14 mouse cellular contexts compared by ENCODE assay signal in the genomic region with DNA sequence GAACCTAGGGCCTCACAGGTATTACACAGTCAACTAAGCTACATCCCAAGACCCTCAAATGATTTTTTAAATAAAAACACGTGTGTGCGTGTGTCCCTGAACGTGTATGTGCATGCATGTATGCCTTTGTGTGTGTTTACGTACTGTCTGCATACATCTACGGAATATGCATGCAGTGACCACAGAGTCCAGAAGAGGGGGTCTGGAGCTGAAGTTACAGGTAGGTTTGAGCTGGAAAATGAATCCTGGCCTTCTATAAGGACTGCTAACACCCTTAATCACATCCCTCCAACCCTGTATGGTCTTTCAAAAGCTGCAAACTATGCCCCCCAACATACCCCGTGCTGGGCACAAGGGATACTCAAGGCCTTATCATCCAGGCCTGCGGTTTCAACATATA. TPM values are rescaled to one million over a fixed set of nuclear protein-coding genes. Genes with fewer than 3 reads are reported as not detected.
A peak's percentile ranks its signal among the peaks of the same experiment; 100 is the strongest.
DNase-seq lines count a peak whose midpoint lies in the region; ATAC-seq and TF ChIP-seq lines count a peak whose summit lies in the region.
"Had no signal": no experiment of that assay in that cellular context is flagged by ENCODE, and none has a peak within 500 bp of the region (broad histone marks: within the 10 kb centered on the region; RNA-seq: fewer than 3 reads in every experiment).

No protein-coding gene starts in this region.

- 63% methylated on average over 7 of the region's 7 CpGs for WGBS in liver, postnatal 0 days (ENCODE audit: insufficient replicate concordance)
- 59% methylated on average over 7 of the region's 7 CpGs for WGBS in liver, embryonic 12.5 days (ENCODE audit: insufficient replicate concordance)

- no peak for DNase-seq in gastrocnemius, adult 2 months
- DNase-seq in gastrocnemius, adult 18-20 months (ENCODE audit: low spot score) = no peak
- no peak for DNase-seq in liver, postnatal 0 days
- DNase-seq in R1 (ENCODE audit: low read depth, low spot score) = peak; percentile 16
- DNase-seq in layer of hippocampus, postnatal 14 days (ENCODE audit: low spot score in 2 of 2) = peak; percentile 24 to 32
- DNase-seq in frontal cortex, postnatal 25 days (ENCODE audit: low spot score in 2 of 2) = no peak
- DNase-seq in neural tube, embryonic 10.5 days (ENCODE audit: extremely low spot score, low spot score) = no peak
- DNase-seq: cerebellum, adult 2 months had no signal

- no peak overlapping the region for H3K27ac ChIP-seq in gastrocnemius, adult 2 months
- H3K27ac ChIP-seq in liver, postnatal 0 days (ENCODE audit: low read depth) = no peak overlapping the region
- no peak overlapping the region for H3K27ac ChIP-seq in liver, embryonic 12.5 days

- TF ChIP-seq EP300 in liver, postnatal 0 days (IDR thresholded peaks at IDR 0.05; ENCODE audit: low read depth) = no peak

- H3K4me2 ChIP-seq in liver, postnatal 0 days (ENCODE audit: low read depth, low read length) = no peak overlapping the region
- H3K4me2 ChIP-seq in liver, embryonic 12.5 days = no peak overlapping the region

- no peaks in the 10 kb centered on the region for H3K27me3 ChIP-seq in liver, postnatal 0 days (ENCODE audit: insufficient read depth, low read length)
- peaks cover 8% of the 10 kb centered on the region; the same call in 1 of the 2 replicates for H3K27me3 ChIP-seq in liver, embryonic 12.5 days (replicated peaks)

- peak; percentile 29; the same call in 1 of the 2 replicates for TF ChIP-seq CTCF in gastrocnemius, adult 2 months (IDR thresholded peaks at IDR 0.05)
- peak; percentile 37 for TF ChIP-seq CTCF in liver, postnatal 0 days (IDR thresholded peaks at IDR 0.05; ENCODE audit: low read depth)

- H3K36me3 ChIP-seq in liver, postnatal 0 days (replicated peaks; ENCODE audit: insufficient read depth, low read length) = no peaks in the 10 kb centered on the region
- H3K36me3 ChIP-seq in liver, embryonic 12.5 days = no peaks in the 10 kb centered on the region

- no peak for ATAC-seq in liver, postnatal 0 days
- ATAC-seq in liver, embryonic 12.5 days = no peak
- ATAC-seq: CD4-positive, CD25-positive, alpha-beta regulatory T cell, adult 4 months had no signal

- intact Hi-C loops in gastrocnemius, adult 2 months (cut with DNase I) = loop anchor here (5.0 kb wide), 1 partner anchor 456 kb away; no protein-coding TSS in a partner anchor

- H3K9ac ChIP-seq in liver, postnatal 0 days (replicated peaks) = no peak overlapping the region
- H3K9ac ChIP-seq in liver, embryonic 12.5 days = no peak overlapping the region

- no peaks in the 10 kb centered on the region for H3K9me3 ChIP-seq in liver, postnatal 0 days (ENCODE audit: low read length)
- H3K9me3 ChIP-seq in liver, embryonic 12.5 days (replicated peaks) = no peaks in the 10 kb centered on the region

- H3K4me3 ChIP-seq in gastrocnemius, adult 2 months = no peak overlapping the region
- H3K4me3 ChIP-seq in liver, postnatal 0 days (ENCODE audit: low read depth, low read length) = no peak overlapping the region
- no peak overlapping the region for H3K4me3 ChIP-seq in liver, embryonic 12.5 days

- no peaks in the 10 kb centered on the region for H3K4me1 ChIP-seq in liver, postnatal 0 days (ENCODE audit: insufficient read depth)
- H3K4me1 ChIP-seq in liver, embryonic 12.5 days = peaks cover 4% of the 10 kb centered on the region; the same call in 1 of the 2 replicates

RNA-seq across cellular contexts. Expression of gene Ankrd60, which starts 14.8 kb away (rescaled TPM):
- total RNA-seq in gastrocnemius, adult 2 months (2021) = not detected
- total RNA-seq in gastrocnemius, adult 18-20 months (2021) = not detected
- not detected in 2 replicates for polyA plus RNA-seq in liver, postnatal 0 days (2015; fragmentation: Nextera tagmentation; extraction: Ambion mirVana)
- polyA plus RNA-seq in liver, embryonic 12.5 days (2016; fragmentation: Nextera tagmentation; extraction: Ambion mirVana) = not detected in 2 replicates
- not detected for total RNA-seq in layer of hippocampus, postnatal 14 days (2021)
- total RNA-seq: left cerebral cortex, adult 18-20 months; neutrophil, adult 5-6 weeks had no signal
- polyA plus RNA-seq: cerebellum, adult 2 months; forebrain, embryonic 11.5 days; heart, embryonic 16.5 days had no signal

RNA-seq across cellular contexts. Expression of gene 1700021F07Rik, which starts 41.0 kb away (rescaled TPM):
- not detected for total RNA-seq in gastrocnemius, adult 2 months (2021)
- total RNA-seq in gastrocnemius, adult 18-20 months (2021) = not detected
- not detected in 2 replicates for polyA plus RNA-seq in liver, postnatal 0 days (2015; fragmentation: Nextera tagmentation; extraction: Ambion mirVana)
- polyA plus RNA-seq in liver, embryonic 12.5 days (2016; fragmentation: Nextera tagmentation; extraction: Ambion mirVana) = not detected in 2 replicates
- not detected for total RNA-seq in layer of hippocampus, postnatal 14 days (2021)
- total RNA-seq: left cerebral cortex, adult 18-20 months; neutrophil, adult 5-6 weeks had no signal
- polyA plus RNA-seq: CD4-positive, CD25-positive, alpha-beta regulatory T cell, adult 4 months; cerebellum, adult 2 months; forebrain, embryonic 11.5 days; heart, embryonic 16.5 days had no signal

Comparison
In these comparisons a context has a peak if more than half of its experiments do, and no peak if none do; other contexts are left out.
1. DNase-seq: peak in R1 (single experiment) and layer of hippocampus, postnatal 14 days (2 of 2); none in gastrocnemius, adult 2 months (single experiment), gastrocnemius, adult 18-20 months (single experiment), liver, postnatal 0 days (single experiment), frontal cortex, postnatal 25 days (0 of 2) and neural tube, embryonic 10.5 days (single experiment).